Mouse (Mus musculus) forebrain, embryonic 13.5 days (tissue): Measurements from ENCODE around the gene Gm20388. TPM values are rescaled to one million over a fixed set of nuclear protein-coding genes. Genes with fewer than 3 reads are reported as not detected.

Experiments used
- ATAC-seq: fragments of 200-750 bp; cut with Nextera tagmentation; 2 replicates; pipeline ENCODE4 v1.8.0; 2017
- H3K27ac ChIP-seq: fragments of 300-500 bp; sonication (generic); 2 replicates; pipeline ENCODE4 v1.5.1; 2015; ENCODE audit warnings: inconsistent platforms, mild to moderate bottlenecking, moderate library complexity
- H3K27me3 ChIP-seq: fragments of 300-500 bp; sonication (generic); 2 replicates; pipeline ENCODE4 v1.6.1; 2015; ENCODE audit warnings: mild to moderate bottlenecking, inconsistent platforms
- H3K36me3 ChIP-seq: fragments of 300-500 bp; sonication (generic); 2 replicates; pipeline ENCODE4 v1.6.1; 2015; ENCODE audit warnings: mild to moderate bottlenecking, inconsistent platforms; ENCODE audit not compliant: poor library complexity, severe bottlenecking
- H3K4me1 ChIP-seq: fragments of 300-500 bp; sonication (generic); 2 replicates; pipeline ENCODE4 v1.6.1; 2015; ENCODE audit warnings: inconsistent platforms
- H3K4me2 ChIP-seq: fragments of 300-500 bp; sonication (generic); 2 replicates; pipeline ENCODE4 v1.6.1; 2015; ENCODE audit warnings: inconsistent platforms, mild to moderate bottlenecking, moderate library complexity
- H3K4me3 ChIP-seq: fragments of 300-500 bp; sonication (generic); 2 replicates; pipeline ENCODE4 v1.5.1; 2015; ENCODE audit warnings: mild to moderate bottlenecking, inconsistent platforms
- H3K9ac ChIP-seq: fragments of 300-500 bp; sonication (generic); 2 replicates; pipeline ENCODE4 v1.6.1; 2015; ENCODE audit warnings: mild to moderate bottlenecking, inconsistent platforms
- H3K9me3 ChIP-seq: fragments of 300-500 bp; sonication (generic); replicated peaks from 2 replicates; pipeline ENCODE4 v1.6.1; 2016; ENCODE audit warnings: inconsistent platforms
- WGBS: fragments of 180-500 bp; shearing (Covaris S2); methylation state at CpG from one replicate; pipeline ENCODE4 v1.1.7; 2015; 5-methylcytosine and 5-hydroxymethylcytosine counted together
- microRNA counts: library from miRNA; unstranded; fragments of <30 nt; microRNA quantifications from one replicate; lab custom pipeline; 2016
- microRNA-seq: library from miRNA; unstranded; fragments of <30 nt; microRNA quantifications from one replicate; pipeline ENCODE4, GENCODE M21; 2016
- polyA plus RNA-seq: library from polyadenylated mRNA; unstranded; fragments of >200 nt; fragmentation: Nextera tagmentation; extraction: Ambion mirVana; gene quantifications from 2 replicates; pipeline ENCODE4 v1.2.1, GENCODE M21; 2015

The Gm20388 gene
- polyA plus RNA-seq, 1 experiment from 2014 or later, result 5.6 TPM

DNA sequence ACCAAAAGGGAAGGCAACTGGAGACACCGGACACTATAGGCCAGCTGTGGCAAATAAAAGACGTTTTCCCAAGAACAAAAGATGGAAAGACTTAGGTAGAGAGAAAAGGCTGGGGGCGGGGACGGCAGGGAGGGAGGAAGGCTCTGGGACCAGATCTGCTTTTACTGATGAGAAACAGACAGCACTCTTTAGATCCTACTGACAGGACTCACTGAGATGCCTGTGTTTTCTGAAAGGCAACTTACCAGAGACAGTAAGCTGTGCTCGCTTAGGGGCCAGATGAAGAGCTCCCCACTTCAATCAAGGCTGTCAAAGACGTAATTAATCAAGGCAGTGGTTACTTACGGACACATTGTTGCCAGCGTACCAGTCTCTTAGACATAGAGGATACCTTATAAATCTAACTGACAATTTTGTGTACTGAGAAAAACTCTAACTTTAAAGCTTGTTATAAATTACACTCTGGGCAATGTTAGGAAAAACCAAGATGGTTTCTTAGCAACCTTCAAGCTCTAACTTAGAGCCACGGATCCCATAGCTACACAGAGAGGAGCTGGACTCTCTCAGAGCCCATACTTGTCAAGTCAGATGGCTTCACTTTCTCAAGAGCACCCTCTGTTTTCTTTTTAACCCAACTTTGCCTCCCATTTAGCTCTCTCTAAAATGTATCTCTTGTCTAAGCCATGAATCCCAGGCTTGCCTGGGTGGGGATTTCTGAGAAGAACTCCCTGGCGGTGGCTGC lies 4481.8 kb downstream of the Gm20388 start:
- no peak overlapping the region for H3K27ac ChIP-seq
- WGBS, result 58% methylated on average over 10 of the region's 10 CpGs

GRCm38 (mm10) chr8:124393013-124393412 lies 4482.4 kb downstream of the Gm20388 start:
- Histone ChIP-seq H3K27ac (no peak overlapping the region), H3K9ac (no peak overlapping the region), H3K4me1 (no peaks in the 10 kb centered on the region), H3K36me3 (no peaks in the 10 kb centered on the region), H3K4me2 (no peak overlapping the region), H3K4me3 (no peak overlapping the region), H3K27me3 (no peaks in the 10 kb centered on the region), H3K9me3 (no peaks in the 10 kb centered on the region)
- ATAC-seq, result no peak
- WGBS, result 88% methylated on average over 5 of the region's 5 CpGs

More for the DNA sequence above, 4481.8 kb downstream of the Gm20388 start:
- no peaks in the 10 kb centered on the region for H3K36me3 ChIP-seq
- H3K4me2 ChIP-seq, result no peak overlapping the region
- no peaks in the 10 kb centered on the region for H3K4me1 ChIP-seq
- ATAC-seq, result no peak
- H3K4me3 ChIP-seq, result no peak overlapping the region
- H3K9me3 ChIP-seq, result no peaks in the 10 kb centered on the region
- H3K9ac ChIP-seq, result no peak overlapping the region
- H3K27me3 ChIP-seq, result no peaks in the 10 kb centered on the region

DNA sequence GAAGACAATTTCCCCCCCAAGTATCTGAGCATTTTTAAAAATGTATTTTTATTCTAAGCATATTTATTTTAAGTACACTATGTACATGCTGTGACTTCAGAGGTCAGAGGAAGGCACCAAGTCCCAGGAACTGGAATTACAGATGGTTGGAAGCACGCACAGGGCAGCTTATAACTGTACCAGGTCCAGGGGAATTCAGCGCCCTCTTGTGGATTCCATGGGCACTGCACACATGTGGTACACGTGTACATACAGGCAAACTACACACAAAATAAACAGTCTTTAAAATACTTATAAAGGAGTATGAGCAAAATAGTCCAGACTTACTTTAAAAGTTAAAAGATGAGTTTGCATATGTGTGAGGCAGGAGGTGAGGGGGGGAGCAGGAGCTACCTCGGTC lies 4483.3 kb downstream of the Gm20388 start:
- H3K36me3 ChIP-seq, result no peaks in the 10 kb centered on the region
- no peak overlapping the region for H3K4me2 ChIP-seq
- ATAC-seq, result no peak
- H3K27ac ChIP-seq, result no peak overlapping the region
- 85% methylated on average over 4 of the region's 4 CpGs for WGBS
- H3K27me3 ChIP-seq, result no peaks in the 10 kb centered on the region
- H3K4me1 ChIP-seq, result peaks cover 2% of the 10 kb centered on the region; the same call in 1 of the 2 replicates
- H3K4me3 ChIP-seq, result no peak overlapping the region
- H3K9ac ChIP-seq, result no peak overlapping the region
- no peaks in the 10 kb centered on the region for H3K9me3 ChIP-seq

DNA sequence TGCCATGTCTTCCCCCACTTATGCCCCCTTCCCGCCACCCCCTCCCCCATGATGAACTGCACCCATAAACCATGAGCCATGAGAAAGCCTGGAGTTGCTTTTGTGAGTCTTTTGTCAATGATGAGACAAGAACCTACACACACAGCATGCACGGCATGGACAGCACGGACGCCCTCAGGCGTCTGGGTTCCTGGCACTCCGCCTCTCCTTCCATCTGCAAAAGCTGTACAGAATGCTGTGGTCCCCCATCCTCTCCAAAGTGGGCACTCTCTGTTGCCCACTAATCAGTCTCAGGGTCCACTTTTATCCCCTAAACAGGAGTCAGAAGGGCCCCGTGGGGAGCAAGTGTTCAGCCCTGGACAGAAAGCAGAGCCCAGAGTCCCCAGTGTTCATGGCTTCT lies 4484.3 kb downstream of the Gm20388 start:
- no peak overlapping the region for H3K4me2 ChIP-seq
- H3K9ac ChIP-seq, result no peak overlapping the region
- H3K36me3 ChIP-seq, result no peaks in the 10 kb centered on the region
- peaks cover 11% of the 10 kb centered on the region for H3K4me1 ChIP-seq
- WGBS, result 89% methylated on average over 7 of the region's 7 CpGs
- no peaks in the 10 kb centered on the region for H3K9me3 ChIP-seq
- H3K4me3 ChIP-seq, result no peak overlapping the region
- H3K27ac ChIP-seq, result no peak overlapping the region
- no peaks in the 10 kb centered on the region for H3K27me3 ChIP-seq
- ATAC-seq, result no peak

MicroRNAs encoded within 50 kb of the gene (microRNA counts, 519-probe panel; counts per million panel counts)
- 1,260 counts per million, percentile 55 among the panel's probes with 10 or more counts for microRNA mmu-miR-1967 (lab: Ali Mortazavi, UCI)

Small RNAs within 50 kb of the gene (microRNA-seq; reads per million reads assigned to microRNA genes)
- not detected for gene Gm22715
- not detected for gene Gm24366
- not detected for gene Gm27530
- not detected for gene Mir1967
- not detected for gene Mir6396
- not detected for gene Mir7079
- gene Mir7080, result not detected
- gene Mir7237, result 1.1 reads per million
- gene Mir7687, result 1.1 reads per million

Other genes starting within 250 kb of the Gm20388 start
- gene Wfdc1, start 244.5 kb upstream of the Gm20388 start, polyA plus RNA-seq, result 0.76 and 1.7 TPM in 2 replicates
- gene Atp2c2, start 210.8 kb upstream of the Gm20388 start, polyA plus RNA-seq, result not detected in 2 replicates
- gene Tldc1, start 132.4 kb upstream of the Gm20388 start, polyA plus RNA-seq, result 11.6 and 14.4 TPM in 2 replicates
- 92.3 and 99.6 TPM in 2 replicates for gene Cotl1, start 70.3 kb upstream of the Gm20388 start, polyA plus RNA-seq
- gene Klhl36, start 48.6 kb upstream of the Gm20388 start, polyA plus RNA-seq, result 10.8 and 12.6 TPM in 2 replicates
- gene Usp10, start 481 bp upstream of the Gm20388 start, polyA plus RNA-seq, result 133 and 161 TPM in 2 replicates
- 0.72 and 0.90 TPM in 2 replicates for gene Crispld2, start 81.6 kb downstream of the Gm20388 start, polyA plus RNA-seq
- 23.4 and 30.6 TPM in 2 replicates for gene Zdhhc7, start 190.6 kb downstream of the Gm20388 start, polyA plus RNA-seq
- 14.4 and 15.7 TPM in 2 replicates for gene 6430548M08Rik, start 203.3 kb downstream of the Gm20388 start, polyA plus RNA-seq